Mouse (Mus musculus): ENCODE data around the gene Ppp1r12b.

GRCm38 (mm10) chr1:134733659-134734058 is 222.1 kb downstream of the Ppp1r12b start:
- TF ChIP-seq CTCF (IDR thresholded peaks at IDR 0.05), result no peak
- TF ChIP-seq EP300 (IDR thresholded peaks at IDR 0.05), result no peak
